Mouse (Mus musculus) midbrain, embryonic 13.5 days (tissue): ENCODE data around the gene Oprd1. TPM values are rescaled to one million over a fixed set of nuclear protein-coding genes. Genes with fewer than 3 reads are reported as not detected.
A peak's percentile ranks its signal among the peaks of the same experiment; 100 is the strongest.

ENCODE experiments used
- ATAC-seq: fragments of 200-750 bp; cut with Nextera tagmentation; 2 replicates; pipeline ENCODE4 v1.8.0; 2017; ENCODE audit warnings: mild to moderate bottlenecking, moderate TSS enrichment, moderate library complexity
- H3K27ac ChIP-seq: fragments of 300-500 bp; sonication (generic); 2 replicates; pipeline ENCODE4 v1.5.1; 2015; ENCODE audit warnings: inconsistent platforms, mild to moderate bottlenecking, moderate library complexity
- H3K27me3 ChIP-seq: fragments of 300-500 bp; sonication (generic); 2 replicates; pipeline ENCODE4 v1.6.1; 2015; ENCODE audit warnings: mild to moderate bottlenecking, inconsistent platforms
- H3K36me3 ChIP-seq: fragments of 300-500 bp; sonication (generic); 2 replicates; pipeline ENCODE4 v1.6.1; 2015; ENCODE audit warnings: mild to moderate bottlenecking, inconsistent platforms
- H3K4me1 ChIP-seq: fragments of 300-500 bp; sonication (generic); replicated peaks from 2 replicates; pipeline ENCODE4 v1.6.1; 2015; ENCODE audit warnings: inconsistent platforms
- H3K4me2 ChIP-seq: fragments of 300-500 bp; sonication (generic); replicated peaks from 2 replicates; pipeline ENCODE4 v1.6.1; 2015; ENCODE audit warnings: moderate library complexity, mild to moderate bottlenecking, inconsistent platforms
- H3K4me3 ChIP-seq: fragments of 300-500 bp; sonication (generic); replicated peaks from 2 replicates; pipeline ENCODE4 v1.5.1; 2015; ENCODE audit warnings: mild to moderate bottlenecking, inconsistent platforms
- H3K9ac ChIP-seq: fragments of 300-500 bp; sonication (generic); replicated peaks from 2 replicates; pipeline ENCODE4 v1.6.1; 2015; ENCODE audit warnings: mild to moderate bottlenecking, inconsistent platforms
- H3K9me3 ChIP-seq: fragments of 300-500 bp; sonication (generic); 2 replicates; pipeline ENCODE4 v1.6.1; 2016; ENCODE audit warnings: mild to moderate bottlenecking, inconsistent platforms
- WGBS: fragments of 180-500 bp; shearing (Covaris S2); methylation state at CpG from one replicate; pipeline ENCODE4 v1.1.7; 2015; 5-methylcytosine and 5-hydroxymethylcytosine counted together
- polyA plus RNA-seq: library from polyadenylated mRNA; unstranded; fragments of >200 nt; fragmentation: Nextera tagmentation; extraction: Ambion mirVana; gene quantifications from 2 replicates; pipeline ENCODE4 v1.2.1, GENCODE M21; 2015

Oprd1 gene
- polyA plus RNA-seq, 1 experiment from 2014 or later, result 0.09 TPM

DNA sequence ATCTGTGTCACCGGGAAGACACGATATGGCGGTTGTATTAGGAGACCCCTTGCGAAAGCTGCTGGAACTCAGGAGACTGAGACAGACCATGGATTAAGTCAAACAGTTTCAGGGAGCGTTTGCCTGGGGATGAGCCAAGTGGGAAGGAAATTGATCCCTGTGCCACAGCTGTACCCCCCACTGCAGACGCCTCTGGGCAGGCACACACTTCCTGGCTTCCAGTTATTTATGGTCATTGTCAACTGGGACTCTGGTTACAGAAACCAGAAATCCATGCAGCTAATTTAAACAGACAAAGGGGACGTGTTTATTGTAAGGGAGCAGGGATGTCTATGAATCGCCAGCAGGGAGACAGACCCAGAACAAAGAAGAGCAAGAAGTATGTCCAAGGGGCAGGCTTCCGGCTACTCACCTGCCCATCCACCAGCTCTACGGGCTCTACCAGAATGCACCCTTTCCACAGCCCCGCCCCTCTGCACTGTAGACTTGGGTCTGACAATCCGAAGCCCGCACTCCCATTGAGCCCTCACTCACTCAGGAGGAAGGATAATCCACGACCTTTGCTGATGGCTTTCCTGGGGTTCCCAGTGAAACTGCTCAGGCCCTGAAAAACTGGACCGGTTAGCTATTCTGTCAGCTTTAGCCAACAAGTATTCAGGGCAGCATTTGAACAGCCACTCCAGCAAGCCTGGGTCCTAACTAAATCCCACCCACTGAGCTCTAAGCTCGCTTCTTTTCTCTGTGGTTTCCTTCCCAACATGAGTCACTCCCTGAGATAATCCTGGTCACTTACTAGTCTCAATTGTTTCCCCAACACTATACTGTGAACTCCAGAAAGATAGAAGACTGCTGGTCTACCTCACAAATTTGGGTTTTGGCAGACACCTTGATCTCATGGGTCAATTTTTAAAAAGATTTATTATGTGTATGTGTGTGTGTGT is 22.3 kb upstream of the Oprd1 start:
- Histone ChIP-seq H3K4me2 (no peak overlapping the region), H3K27ac (no peak overlapping the region), H3K9me3 (no peaks in the 10 kb centered on the region), H3K4me3 (no peak overlapping the region), H3K27me3 (no peaks in the 10 kb centered on the region), H3K36me3 (no peaks in the 10 kb centered on the region), H3K9ac (no peak overlapping the region), H3K4me1 (peaks cover 12% of the 10 kb centered on the region; the same call in 1 of the 2 replicates)
- 61% methylated on average over 16 of the region's 16 CpGs for WGBS
- no peak for ATAC-seq

DNA sequence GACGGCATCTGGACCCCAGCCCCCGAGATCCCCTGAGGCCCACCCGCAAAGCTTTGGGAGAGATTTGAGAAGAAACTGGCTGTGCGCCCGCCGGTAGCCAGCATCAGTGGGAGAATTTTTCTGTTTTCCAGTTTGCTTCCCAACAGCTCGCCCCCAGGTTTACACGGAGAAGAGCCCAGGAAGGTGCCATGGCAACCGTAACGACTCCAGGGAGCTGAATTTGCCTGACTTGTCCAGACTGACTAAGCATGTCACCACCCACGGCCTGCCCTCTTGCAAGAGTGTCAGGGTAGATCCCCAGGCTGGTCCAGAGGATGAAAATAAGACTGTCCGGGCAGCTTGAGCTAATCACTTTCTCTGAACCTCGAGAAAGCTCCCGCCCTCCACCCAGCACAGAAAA is 21.4 kb upstream of the Oprd1 start:
- no peak for ATAC-seq
- WGBS, result 52% methylated on average over 14 of the region's 14 CpGs
- no peak overlapping the region for H3K9ac ChIP-seq
- no peak overlapping the region for H3K4me2 ChIP-seq
- no peak overlapping the region for H3K4me3 ChIP-seq
- no peaks in the 10 kb centered on the region for H3K27me3 ChIP-seq
- H3K9me3 ChIP-seq, result no peaks in the 10 kb centered on the region
- no peaks in the 10 kb centered on the region for H3K36me3 ChIP-seq
- H3K4me1 ChIP-seq, result peaks cover 12% of the 10 kb centered on the region; the same call in 1 of the 2 replicates
- H3K27ac ChIP-seq, result no peak overlapping the region

DNA sequence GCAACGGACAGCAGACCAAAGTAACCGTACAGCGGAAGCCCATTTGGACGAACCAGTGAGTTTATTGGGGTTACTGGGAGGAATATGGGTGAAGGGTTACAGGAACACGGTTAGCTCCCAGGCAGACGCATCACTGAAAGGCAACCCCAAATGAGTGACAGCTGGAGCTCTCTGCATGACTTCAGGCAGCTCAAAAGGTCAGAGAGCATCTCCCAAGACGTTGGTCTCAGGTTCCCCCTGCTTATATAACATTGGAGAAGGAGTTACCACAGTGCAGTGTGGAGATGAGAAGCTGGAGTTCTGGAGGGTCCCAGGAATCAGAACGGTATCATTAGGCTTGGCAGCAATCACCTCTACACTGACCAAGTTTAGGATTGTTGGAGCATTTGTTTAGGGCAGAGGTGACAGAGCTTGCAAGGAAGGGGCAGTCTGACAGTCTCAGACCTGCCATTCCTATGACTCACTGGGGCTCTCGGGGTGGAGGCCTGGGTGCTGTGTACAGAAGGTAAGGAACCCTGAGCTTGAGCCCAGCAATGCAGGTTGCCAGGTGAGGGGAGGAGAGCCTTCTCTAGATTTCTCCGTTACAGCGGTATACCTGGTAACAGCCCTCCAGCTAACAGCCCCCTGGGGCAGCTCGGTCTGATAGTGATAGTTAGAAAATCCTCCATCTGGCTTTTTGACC is 12.8 kb upstream of the Oprd1 start:
- 67% methylated on average over 12 of the region's 12 CpGs for WGBS
- H3K9me3 ChIP-seq, result 0 out of 2 replicates have a peak, but pooled peaks cover 3% of the 10 kb centered on the region
- H3K4me2 ChIP-seq, result no peak overlapping the region
- no peak overlapping the region for H3K27ac ChIP-seq
- no peak overlapping the region for H3K4me3 ChIP-seq
- H3K36me3 ChIP-seq, result no peaks in the 10 kb centered on the region
- H3K27me3 ChIP-seq, result no peaks in the 10 kb centered on the region
- peaks cover 4% of the 10 kb centered on the region for H3K4me1 ChIP-seq
- no peak for ATAC-seq
- H3K9ac ChIP-seq, result no peak overlapping the region

DNA sequence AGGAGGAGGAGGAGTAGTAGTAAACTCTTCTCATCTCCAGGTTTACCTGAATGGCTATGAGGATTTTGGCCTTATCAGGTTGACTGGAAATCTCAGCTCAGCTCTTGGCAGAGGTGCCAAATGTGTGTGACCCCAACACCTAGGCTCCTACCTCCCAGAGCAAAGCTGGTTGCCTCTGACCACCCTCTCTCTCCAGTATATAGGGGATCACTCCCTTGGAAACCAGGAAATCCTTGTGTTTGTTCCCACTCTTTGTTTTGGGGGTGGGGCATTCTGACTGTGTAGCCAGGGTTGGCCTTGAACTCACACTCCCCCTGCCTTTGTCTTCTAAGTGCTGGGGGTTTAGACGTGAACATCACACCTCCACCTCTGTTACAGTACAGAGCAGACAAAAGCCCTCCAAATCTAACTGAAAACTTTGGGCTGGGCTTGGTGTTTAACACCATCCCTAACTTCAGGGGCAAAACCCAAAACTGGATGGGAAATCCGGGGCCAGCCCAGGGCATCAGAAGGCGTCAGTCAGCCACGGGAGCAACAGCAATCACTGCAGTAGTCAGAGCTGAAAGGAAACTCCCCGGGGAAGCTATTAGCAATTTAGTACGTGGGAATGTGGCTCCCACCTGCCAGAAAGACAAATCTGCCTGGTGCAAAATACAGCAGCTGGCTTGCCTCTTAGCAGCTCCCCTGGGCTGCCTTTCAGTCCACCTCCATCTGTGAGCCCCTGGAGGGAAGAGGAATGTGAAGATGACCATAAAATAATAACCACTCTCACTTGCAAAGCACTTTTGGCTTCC is 10.8 kb upstream of the Oprd1 start:
- Histone ChIP-seq H3K9me3 (0 out of 2 replicates have a peak, but pooled peaks cover 3% of the 10 kb centered on the region), H3K9ac (no peak overlapping the region), H3K27ac (peak overlapping the region; percentile 32; the same call in 1 of the 2 replicates), H3K4me3 (no peak overlapping the region), H3K4me1 (peaks cover 4% of the 10 kb centered on the region), H3K4me2 (no peak overlapping the region), H3K36me3 (no peaks in the 10 kb centered on the region), H3K27me3 (no peaks in the 10 kb centered on the region)
- WGBS, result 5% methylated on average over 6 of the region's 6 CpGs
- ATAC-seq, result no peak

DNA sequence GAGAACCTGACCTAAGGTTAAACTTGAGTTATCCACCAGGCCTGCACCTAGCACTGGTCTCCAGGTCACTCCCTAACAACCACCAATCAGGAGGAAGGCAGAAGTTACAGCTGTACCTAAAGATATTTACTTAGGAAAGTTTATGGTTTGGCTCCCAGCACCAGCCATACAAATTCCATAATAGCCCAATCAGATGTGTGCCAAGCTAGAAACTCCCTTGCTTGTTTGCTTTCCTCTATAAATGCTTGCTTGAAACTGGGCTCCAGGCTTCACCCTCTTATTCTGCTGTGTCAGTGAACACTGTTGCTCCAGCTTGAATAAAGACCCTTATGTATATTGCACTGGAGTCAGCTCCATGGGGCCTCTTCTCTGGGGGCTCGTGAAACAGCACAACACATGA is 7.4 kb upstream of the Oprd1 start:
- no peak overlapping the region for H3K27ac ChIP-seq
- WGBS, result 80% methylated on average over 1 of the region's 1 CpGs
- ATAC-seq, result no peak
- 0 out of 2 replicates have a peak, but pooled peaks cover 3% of the 10 kb centered on the region for H3K9me3 ChIP-seq
- peaks cover 2% of the 10 kb centered on the region; the same call in 1 of the 2 replicates for H3K27me3 ChIP-seq
- no peak overlapping the region for H3K4me2 ChIP-seq
- no peak overlapping the region for H3K9ac ChIP-seq
- peaks cover 4% of the 10 kb centered on the region for H3K4me1 ChIP-seq
- H3K4me3 ChIP-seq, result no peak overlapping the region
- H3K36me3 ChIP-seq, result no peaks in the 10 kb centered on the region

DNA sequence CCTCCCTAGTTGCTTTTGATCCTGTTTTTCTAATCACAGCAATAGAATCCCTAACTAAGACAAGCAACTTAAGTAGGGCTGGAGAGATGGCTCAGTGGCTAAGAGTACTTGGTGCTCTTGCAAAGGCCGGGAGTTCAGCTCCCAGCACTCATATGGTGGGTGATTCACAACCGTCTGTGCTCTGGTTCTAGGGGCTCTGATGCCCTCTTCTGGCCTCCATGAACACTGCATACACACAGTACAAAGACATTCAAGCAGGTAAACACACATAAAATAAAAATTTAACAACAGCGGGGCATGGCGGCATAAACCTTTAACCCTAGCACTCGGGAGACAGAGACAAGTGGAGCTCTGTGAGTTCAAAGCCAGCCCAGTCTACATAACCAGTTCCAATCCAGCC is 1.9 kb upstream of the Oprd1 start:
- H3K36me3 ChIP-seq, result no peaks in the 10 kb centered on the region
- H3K4me3 ChIP-seq, result no peak overlapping the region
- peaks cover 55% of the 10 kb centered on the region for H3K27me3 ChIP-seq

DNA sequence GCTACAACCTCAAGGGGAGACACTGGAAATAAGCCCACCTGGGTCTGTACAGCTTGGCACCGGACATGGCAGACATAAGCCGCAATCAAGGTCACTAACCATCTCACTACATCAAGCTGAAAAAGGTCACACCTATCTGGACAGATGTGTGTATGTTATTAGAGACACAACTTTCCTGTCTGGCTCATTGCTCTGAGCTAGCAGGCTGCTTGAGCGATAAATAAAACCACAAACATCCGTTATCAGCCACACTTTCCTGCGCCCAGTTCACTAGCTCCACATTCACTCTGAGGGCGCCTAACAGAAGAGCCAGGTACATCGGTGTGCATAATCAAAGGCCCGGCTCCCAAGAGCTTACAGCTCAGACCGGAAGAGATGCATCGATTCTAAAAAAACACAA is 806 bp upstream of the Oprd1 start:
- Histone ChIP-seq H3K4me1 (peaks cover 7% of the 10 kb centered on the region; the same call in 1 of the 2 replicates), H3K9me3 (no peaks in the 10 kb centered on the region), H3K9ac (no peak overlapping the region), H3K4me2 (no peak overlapping the region), H3K36me3 (no peaks in the 10 kb centered on the region), H3K27ac (no peak overlapping the region), H3K4me3 (no peak overlapping the region), H3K27me3 (peaks cover 62% of the 10 kb centered on the region)
- no peak for ATAC-seq
- 46% methylated on average over 10 of the region's 10 CpGs for WGBS

More for the DNA sequence above, 1.9 kb upstream of the Oprd1 start:
- no peak for ATAC-seq
- H3K9ac ChIP-seq, result no peak overlapping the region
- 73% methylated on average over 5 of the region's 5 CpGs for WGBS
- no peaks in the 10 kb centered on the region for H3K9me3 ChIP-seq
- H3K4me2 ChIP-seq, result no peak overlapping the region
- peaks cover 7% of the 10 kb centered on the region; the same call in 1 of the 2 replicates for H3K4me1 ChIP-seq
- no peak overlapping the region for H3K27ac ChIP-seq

DNA sequence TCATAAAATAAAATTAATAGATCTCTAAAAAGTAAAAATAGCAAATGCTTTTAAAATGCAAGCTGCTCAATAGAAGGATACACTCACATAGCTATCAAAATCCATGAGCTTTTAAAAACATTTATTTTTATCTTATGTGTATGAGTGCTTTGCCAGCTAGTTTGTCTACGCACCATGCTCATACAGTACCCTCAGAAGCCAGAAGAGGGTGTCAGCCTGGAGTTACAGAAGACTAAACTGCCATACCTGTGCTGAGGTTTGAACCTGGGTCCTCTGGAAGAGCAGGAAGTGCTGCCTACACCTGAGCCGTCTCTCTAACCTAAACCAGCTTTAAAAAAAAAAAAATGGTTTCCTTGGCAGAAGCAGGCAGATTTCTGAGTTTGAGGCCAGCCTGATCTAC is 5.6 kb downstream of the Oprd1 start:
- H3K4me3 ChIP-seq, result no peak overlapping the region
- no peak overlapping the region for H3K27ac ChIP-seq
- 94% methylated on average over 2 of the region's 2 CpGs for WGBS
- H3K27me3 ChIP-seq, result peaks cover 31% of the 10 kb centered on the region
- no peak overlapping the region for H3K9ac ChIP-seq
- no peak overlapping the region for H3K4me2 ChIP-seq
- no peaks in the 10 kb centered on the region for H3K9me3 ChIP-seq
- no peaks in the 10 kb centered on the region for H3K4me1 ChIP-seq
- no peaks in the 10 kb centered on the region for H3K36me3 ChIP-seq
- no peak for ATAC-seq

DNA sequence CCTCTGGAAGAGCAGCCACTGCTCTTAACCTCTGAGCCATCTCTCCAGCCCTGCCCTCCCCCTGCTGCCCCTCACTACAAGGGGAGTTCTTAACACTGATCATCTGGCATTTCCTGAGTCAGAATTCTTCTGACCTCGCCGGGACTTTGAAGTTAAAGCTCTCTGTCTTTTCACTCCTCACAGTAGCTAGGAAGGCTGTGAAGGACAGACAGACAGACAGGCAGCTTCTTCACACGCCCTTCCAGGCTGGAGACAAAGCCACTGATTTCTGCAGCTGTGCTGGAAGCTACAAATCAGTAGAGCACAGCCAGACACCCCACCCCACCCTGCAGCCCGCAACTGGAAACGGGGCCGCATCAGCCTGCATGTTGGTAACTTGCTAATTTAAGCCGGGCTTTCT is 7.3 kb downstream of the Oprd1 start:
- Histone ChIP-seq H3K9me3 (no peaks in the 10 kb centered on the region), H3K9ac (no peak overlapping the region), H3K4me2 (no peak overlapping the region), H3K27ac (no peak overlapping the region), H3K36me3 (no peaks in the 10 kb centered on the region), H3K27me3 (peaks cover 15% of the 10 kb centered on the region), H3K4me3 (no peak overlapping the region), H3K4me1 (no peaks in the 10 kb centered on the region)
- no peak for ATAC-seq
- 82% methylated on average over 7 of the region's 7 CpGs for WGBS

DNA sequence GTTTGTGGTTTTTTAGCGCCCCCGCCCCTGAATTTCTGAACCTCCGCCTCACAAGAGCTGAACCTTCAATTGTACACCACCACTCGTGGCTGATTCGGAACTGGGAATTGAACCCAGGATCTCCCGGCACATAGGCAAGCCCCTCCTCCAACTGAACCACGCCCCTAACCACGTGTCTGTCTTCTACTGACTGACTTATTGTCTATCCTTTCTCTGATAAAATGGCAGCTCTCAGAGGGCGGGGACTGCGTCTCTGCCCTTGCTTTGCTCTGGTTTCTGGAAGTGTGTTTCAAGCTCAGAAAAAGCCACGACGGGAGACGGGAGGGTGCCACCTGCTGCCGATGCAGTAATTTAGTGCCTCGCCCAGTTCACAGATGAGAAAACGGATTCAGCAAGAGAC is 10.4 kb downstream of the Oprd1 start:
- H3K36me3 ChIP-seq, result no peaks in the 10 kb centered on the region
- H3K27me3 ChIP-seq, result no peaks in the 10 kb centered on the region
- no peak overlapping the region for H3K9ac ChIP-seq
- WGBS, result 69% methylated on average over 16 of the region's 16 CpGs
- H3K27ac ChIP-seq, result no peak overlapping the region
- no peak overlapping the region for H3K4me3 ChIP-seq
- peaks cover 7% of the 10 kb centered on the region for H3K4me1 ChIP-seq
- no peaks in the 10 kb centered on the region for H3K9me3 ChIP-seq
- H3K4me2 ChIP-seq, result no peak overlapping the region
- no peak for ATAC-seq

DNA sequence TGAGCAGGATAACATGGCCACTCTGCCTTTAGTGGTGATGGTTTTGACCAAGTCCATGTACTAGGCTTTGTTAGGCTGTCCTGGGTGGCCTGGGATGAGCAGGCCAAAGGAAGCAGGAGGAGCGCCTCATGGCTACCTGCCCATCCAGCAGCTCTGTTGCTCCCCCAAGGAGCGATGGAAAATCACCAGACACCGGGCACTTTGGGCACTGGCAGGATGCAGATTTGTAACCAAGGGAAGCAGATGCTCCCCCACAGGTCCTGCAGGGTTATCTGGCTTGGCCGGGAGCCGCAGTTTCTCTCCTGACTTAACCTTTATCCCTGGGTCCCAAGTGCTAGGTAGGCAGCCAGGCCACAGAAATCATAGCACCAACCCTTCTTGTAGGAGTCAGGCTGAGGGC is 10.9 kb downstream of the Oprd1 start:
- Histone ChIP-seq H3K9ac (no peak overlapping the region), H3K27me3 (no peaks in the 10 kb centered on the region), H3K4me3 (no peak overlapping the region), H3K4me1 (peaks cover 11% of the 10 kb centered on the region), H3K27ac (no peak overlapping the region), H3K36me3 (no peaks in the 10 kb centered on the region), H3K4me2 (no peak overlapping the region), H3K9me3 (no peaks in the 10 kb centered on the region)
- no peak for ATAC-seq
- WGBS, result 93% methylated on average over 5 of the region's 5 CpGs
